Mouse (Mus musculus): ENCODE measurements around the gene Zdhhc7. TPM values are rescaled to one million over a fixed set of nuclear protein-coding genes. Genes with fewer than 3 reads are reported as not detected.
A peak's percentile ranks its signal among the peaks of the same experiment; 100 is the strongest.

Zdhhc7 gene
- polyA plus RNA-seq, 1 experiment from 2014 or later: 30.6 TPM

GRCm38 (mm10) chr8:120057078-120057477, 44.2 kb downstream of the Zdhhc7 start:
- Histone ChIP-seq H3K4me3 (no peak overlapping the region), H3K4me2 (replicated peaks) (no peak overlapping the region), H3K9ac (no peak overlapping the region), H3K27ac (no peak overlapping the region), H3K4me1 (no peaks in the 10 kb centered on the region), H3K27me3 (no peaks in the 10 kb centered on the region), H3K36me3 (no peaks in the 10 kb centered on the region), H3K9me3 (replicated peaks) (no peaks in the 10 kb centered on the region)
- ATAC-seq (ENCODE audit: low FRiP score): no peak
- 65% methylated on average over 2 of the region's 2 CpGs for WGBS

GRCm38 (mm10) chr8:120054833-120055232, 46.4 kb downstream of the Zdhhc7 start:
- Histone ChIP-seq H3K9ac (no peak overlapping the region), H3K9me3 (replicated peaks) (no peaks in the 10 kb centered on the region), H3K27me3 (no peaks in the 10 kb centered on the region), H3K27ac (no peak overlapping the region), H3K4me2 (replicated peaks) (no peak overlapping the region), H3K4me1 (0 out of 2 replicates have a peak, but pooled peaks cover 2% of the 10 kb centered on the region), H3K4me3 (no peak overlapping the region), H3K36me3 (no peaks in the 10 kb centered on the region)
- no peak for ATAC-seq (ENCODE audit: low FRiP score)
- 91% methylated on average over 3 of the region's 3 CpGs for WGBS

- H3K4me2 ChIP-seq (replicated peaks): no peak overlapping the region
- no peak overlapping the region for H3K9ac ChIP-seq
- no peaks in the 10 kb centered on the region for H3K27me3 ChIP-seq
- no peak overlapping the region for H3K4me3 ChIP-seq
- no peaks in the 10 kb centered on the region for H3K36me3 ChIP-seq
- no peak overlapping the region for H3K27ac ChIP-seq
- 0 out of 2 replicates have a peak, but pooled peaks cover 2% of the 10 kb centered on the region for H3K4me1 ChIP-seq
- WGBS: 76% methylated on average over 8 of the region's 8 CpGs
- no peak for ATAC-seq (ENCODE audit: low FRiP score)
- H3K9me3 ChIP-seq (replicated peaks): no peaks in the 10 kb centered on the region
These were observed 49.0 kb downstream of the Zdhhc7 start for GRCm38 (mm10) chr8:120052318-120052717.

GRCm38 (mm10) chr8:120051908-120052307, 49.4 kb downstream of the Zdhhc7 start:
- H3K4me2 ChIP-seq (replicated peaks): no peak overlapping the region
- no peak overlapping the region for H3K4me3 ChIP-seq
- H3K9ac ChIP-seq: no peak overlapping the region
- no peaks in the 10 kb centered on the region for H3K9me3 ChIP-seq (replicated peaks)
- no peak for ATAC-seq (ENCODE audit: low FRiP score)
- WGBS: 85% methylated on average over 4 of the region's 4 CpGs
- H3K27ac ChIP-seq: no peak overlapping the region
- 0 out of 2 replicates have a peak, but pooled peaks cover 2% of the 10 kb centered on the region for H3K4me1 ChIP-seq
- no peaks in the 10 kb centered on the region for H3K27me3 ChIP-seq
- H3K36me3 ChIP-seq: no peaks in the 10 kb centered on the region

- H3K9ac ChIP-seq: no peak overlapping the region
- H3K27me3 ChIP-seq: no peaks in the 10 kb centered on the region
- no peak overlapping the region for H3K4me2 ChIP-seq (replicated peaks)
- H3K9me3 ChIP-seq (replicated peaks): no peaks in the 10 kb centered on the region
- no peak overlapping the region for H3K4me3 ChIP-seq
- no peak overlapping the region for H3K27ac ChIP-seq
- WGBS: 72% methylated on average over 4 of the region's 4 CpGs
- H3K36me3 ChIP-seq: no peaks in the 10 kb centered on the region
- H3K4me1 ChIP-seq: peaks cover 10% of the 10 kb centered on the region
- ATAC-seq (ENCODE audit: low FRiP score): no peak
These were observed 50.3 kb downstream of the Zdhhc7 start for GRCm38 (mm10) chr8:120051006-120051405.

- WGBS: 73% methylated on average over 10 of the region's 10 CpGs
- no peak for ATAC-seq (ENCODE audit: low FRiP score)
- no peaks in the 10 kb centered on the region for H3K36me3 ChIP-seq
- H3K9me3 ChIP-seq (replicated peaks): no peaks in the 10 kb centered on the region
- no peak overlapping the region for H3K9ac ChIP-seq
- H3K27ac ChIP-seq: no peak overlapping the region
- no peak overlapping the region for H3K4me2 ChIP-seq (replicated peaks)
- no peaks in the 10 kb centered on the region for H3K27me3 ChIP-seq
- peaks cover 11% of the 10 kb centered on the region for H3K4me1 ChIP-seq
- no peak overlapping the region for H3K4me3 ChIP-seq
These were observed 50.9 kb downstream of the Zdhhc7 start for GRCm38 (mm10) chr8:120050376-120050775.

- Histone ChIP-seq H3K27me3 (no peaks in the 10 kb centered on the region), H3K9ac (no peak overlapping the region), H3K36me3 (no peaks in the 10 kb centered on the region), H3K4me2 (replicated peaks) (no peak overlapping the region), H3K4me1 (peaks cover 11% of the 10 kb centered on the region), H3K4me3 (no peak overlapping the region), H3K27ac (no peak overlapping the region), H3K9me3 (replicated peaks) (no peaks in the 10 kb centered on the region)
- 83% methylated on average over 13 of the region's 13 CpGs for WGBS
- ATAC-seq (ENCODE audit: low FRiP score): no peak
These were observed 51.3 kb downstream of the Zdhhc7 start for GRCm38 (mm10) chr8:120049949-120050348.

- ATAC-seq (ENCODE audit: low FRiP score): no peak
- 65% methylated on average over 14 of the region's 14 CpGs for WGBS
- H3K27me3 ChIP-seq: no peaks in the 10 kb centered on the region
- no peaks in the 10 kb centered on the region for H3K9me3 ChIP-seq (replicated peaks)
- no peaks in the 10 kb centered on the region for H3K36me3 ChIP-seq
- peaks cover 11% of the 10 kb centered on the region for H3K4me1 ChIP-seq
- H3K4me3 ChIP-seq: no peak overlapping the region
- H3K4me2 ChIP-seq (replicated peaks): no peak overlapping the region
- H3K27ac ChIP-seq: peak overlapping the region; percentile 12; the same call in 1 of the 2 replicates
- no peak overlapping the region for H3K9ac ChIP-seq
These were observed 54.8 kb downstream of the Zdhhc7 start for GRCm38 (mm10) chr8:120046258-120047020.

GRCm38 (mm10) chr8:120045471-120045870, 55.8 kb downstream of the Zdhhc7 start:
- H3K27me3 ChIP-seq: no peaks in the 10 kb centered on the region

GRCm38 (mm10) chr8:120044907-120045306, 56.4 kb downstream of the Zdhhc7 start:
- Histone ChIP-seq H3K4me1 (peaks cover 9% of the 10 kb centered on the region), H3K9ac (no peak overlapping the region), H3K27ac (no peak overlapping the region), H3K4me3 (no peak overlapping the region), H3K36me3 (no peaks in the 10 kb centered on the region), H3K9me3 (replicated peaks) (no peaks in the 10 kb centered on the region), H3K27me3 (no peaks in the 10 kb centered on the region), H3K4me2 (replicated peaks) (no peak overlapping the region)
- WGBS: 88% methylated on average over 8 of the region's 8 CpGs
- ATAC-seq (ENCODE audit: low FRiP score): no peak

More at GRCm38 (mm10) chr8:120045471-120045870, 55.8 kb downstream of the Zdhhc7 start:
- Histone ChIP-seq H3K4me3 (no peak overlapping the region), H3K4me1 (peaks cover 9% of the 10 kb centered on the region), H3K9ac (no peak overlapping the region), H3K27ac (no peak overlapping the region), H3K4me2 (replicated peaks) (no peak overlapping the region), H3K9me3 (replicated peaks) (no peaks in the 10 kb centered on the region), H3K36me3 (no peaks in the 10 kb centered on the region)
- 55% methylated on average over 5 of the region's 5 CpGs for WGBS
- no peak for ATAC-seq (ENCODE audit: low FRiP score)

GRCm38 (mm10) chr8:120042542-120043312, 58.6 kb downstream of the Zdhhc7 start:
- peaks cover 9% of the 10 kb centered on the region for H3K4me1 ChIP-seq
- 77% methylated on average over 10 of the region's 10 CpGs for WGBS
- no peaks in the 10 kb centered on the region for H3K27me3 ChIP-seq
- ATAC-seq (ENCODE audit: low FRiP score): no peak
- no peaks in the 10 kb centered on the region for H3K9me3 ChIP-seq (replicated peaks)
- H3K27ac ChIP-seq: no peak overlapping the region
- no peak overlapping the region for H3K4me3 ChIP-seq
- H3K36me3 ChIP-seq: no peaks in the 10 kb centered on the region
- no peak overlapping the region for H3K4me2 ChIP-seq (replicated peaks)
- H3K9ac ChIP-seq: no peak overlapping the region

- Histone ChIP-seq H3K9me3 (replicated peaks) (no peaks in the 10 kb centered on the region), H3K27me3 (no peaks in the 10 kb centered on the region), H3K36me3 (no peaks in the 10 kb centered on the region), H3K4me2 (replicated peaks) (no peak overlapping the region), H3K9ac (no peak overlapping the region), H3K4me1 (peaks cover 4% of the 10 kb centered on the region), H3K4me3 (no peak overlapping the region), H3K27ac (no peak overlapping the region)
- 77% methylated on average over 1 of the region's 1 CpGs for WGBS
- no peak for ATAC-seq (ENCODE audit: low FRiP score)
These were observed 60.4 kb downstream of the Zdhhc7 start for GRCm38 (mm10) chr8:120040861-120041260.

Data from hindbrain, embryonic 12.5 days (tissue).